7 mouse cellular contexts compared by ENCODE assay signal in genomic region chr5:124111742-124112497, GRCm38 (mm10). TPM values are rescaled to one million over a fixed set of nuclear protein-coding genes. Genes with fewer than 3 reads are reported as not detected.
A peak's percentile ranks its signal among the peaks of the same experiment; 100 is the strongest.
DNase-seq lines count a peak whose midpoint lies in the region; ATAC-seq lines count a peak whose summit lies in the region.

Gene Ogfod2 (plus strand): TSS chr5:124112297.

- no peaks in the 10 kb centered on the region for H3K27me3 ChIP-seq in intestine, embryonic 15.5 days (replicated peaks)
- H3K27me3 ChIP-seq in midbrain, embryonic 10.5 days (ENCODE audit: low read depth, poor library complexity, severe bottlenecking) = no peaks in the 10 kb centered on the region

- H3K9ac ChIP-seq in intestine, embryonic 15.5 days = peak within 1 kb of the TSS; percentile 72

- peaks cover 20% of the 10 kb centered on the region for H3K4me1 ChIP-seq in intestine, embryonic 15.5 days (replicated peaks)
- H3K4me1 ChIP-seq in midbrain, embryonic 10.5 days = peaks cover 39% of the 10 kb centered on the region

- no peaks in the 10 kb centered on the region for H3K9me3 ChIP-seq in intestine, embryonic 15.5 days
- no peaks in the 10 kb centered on the region for H3K9me3 ChIP-seq in midbrain, embryonic 10.5 days (replicated peaks)

- H3K4me3 ChIP-seq in intestine, embryonic 15.5 days (replicated peaks) = peak within 1 kb of the TSS; percentile 90
- peak within 1 kb of the TSS; percentile 96 for H3K4me3 ChIP-seq in midbrain, embryonic 10.5 days

- H3K36me3 ChIP-seq in intestine, embryonic 15.5 days = peaks cover 4% of the 10 kb centered on the region; the same call in 1 of the 2 replicates
- peaks cover 6% of the 10 kb centered on the region for H3K36me3 ChIP-seq in midbrain, embryonic 10.5 days

- H3K27ac ChIP-seq in intestine, embryonic 15.5 days = peak within 1 kb of the TSS; percentile 82
- H3K27ac ChIP-seq in midbrain, embryonic 10.5 days (replicated peaks) = peak within 1 kb of the TSS; percentile 92

- ATAC-seq in intestine, embryonic 15.5 days = peak; percentile 98

- WGBS in intestine, embryonic 15.5 days = under 1% methylated on average over 66 of the region's 66 CpGs
- under 1% methylated on average over 66 of the region's 66 CpGs for WGBS in midbrain, embryonic 10.5 days

- peak; percentile 96 for DNase-seq in adrenal gland, adult 2 months
- peak; percentile 96 for DNase-seq in embryo, embryonic 11.5 days (ENCODE audit: low read depth, low spot score)
- peak; percentile 96 to 98 for DNase-seq in gastrocnemius, postnatal 36 days
- peak; percentile 93 to 96 for DNase-seq in left cerebral cortex, postnatal 25 days (ENCODE audit: low spot score in 2 of 2)
- DNase-seq in midbrain, embryonic 10.5 days (ENCODE audit: low spot score) = peak; percentile 98
- DNase-seq in right cerebral cortex, postnatal 4 days = peak; percentile 97

- peak within 1 kb of the TSS; percentile 78 for H3K4me2 ChIP-seq in intestine, embryonic 15.5 days (replicated peaks)

- intact Hi-C loops in gastrocnemius, postnatal 36 days (cut with DNase I) = no loop called here
- intact Hi-C loops in left cerebral cortex, postnatal 25 days (cut with DNase I) = no loop called here

RNA-seq across cellular contexts. Expression of gene Ogfod2, which starts in this region (rescaled TPM):
- total RNA-seq in adrenal gland, adult 2 months (2021) = 10 to 100 TPM; 28.9 to 49.2 TPM
- polyA plus RNA-seq in adrenal gland, adult 2 months (2012; rRNA removed) = 177 and 230 TPM in 2 replicates
- total RNA-seq in gastrocnemius, postnatal 36 days (2021) = 10 to 100 TPM; 10.5 to 10.6 TPM
- polyA plus RNA-seq in intestine, embryonic 15.5 days (2015; fragmentation: Nextera tagmentation; extraction: Ambion mirVana) = 26.3 and 29.2 TPM in 2 replicates
- total RNA-seq in left cerebral cortex, postnatal 25 days (2021) = 10 to 100 TPM; 36.6 to 38.6 TPM
- polyA plus RNA-seq in midbrain, embryonic 10.5 days (2016; fragmentation: Nextera tagmentation; extraction: Ambion mirVana) = 18.1 TPM in 2 replicates

Comparison
In these comparisons a context has a peak if more than half of its experiments do, and no peak if none do; other contexts are left out.
1. Peak in every context shown above with its lines: DNase-seq, ATAC-seq, H3K4me3 ChIP-seq and H3K27ac ChIP-seq.